Mouse (Mus musculus) liver, embryonic 14.5 days (tissue): ENCODE results near the gene Ntn1. TPM values are rescaled to one million over a fixed set of nuclear protein-coding genes. Genes with fewer than 3 reads are reported as not detected.

ENCODE experiments used
- ATAC-seq: fragments of 200-750 bp; cut with Nextera tagmentation; 2 replicates; pipeline ENCODE4 v1.8.0; 2017; ENCODE audit warnings: moderate number of reproducible peaks, mild to moderate bottlenecking, moderate library complexity; ENCODE audit not compliant: insufficient read depth
- DNase-seq, 3 experiments: peaks; one replicate each; pipeline ENCODE4 v3.0.0-alpha.2; 2012 to 2013; ENCODE audit warnings: low read depth in 3 of 3, low spot score in 3 of 3
- H3K27ac ChIP-seq: fragments of 300-500 bp; sonication (generic); 2 replicates; pipeline ENCODE4 v1.5.1; 2014; ENCODE audit warnings: moderate library complexity, mild to moderate bottlenecking, control low read depth, inconsistent platforms
- H3K27me3 ChIP-seq: fragments of 300-500 bp; sonication (generic); 2 replicates; pipeline ENCODE4 v1.6.1; 2014; ENCODE audit warnings: mild to moderate bottlenecking, low read length, moderate library complexity; ENCODE audit not compliant: control insufficient read depth, insufficient read depth
- H3K36me3 ChIP-seq: fragments of 300-500 bp; sonication (generic); replicated peaks from 2 replicates; pipeline ENCODE4 v1.6.1; 2014; ENCODE audit warnings: low read depth; ENCODE audit not compliant: control insufficient read depth, insufficient read depth
- H3K4me1 ChIP-seq, 2 experiments: fragments of 200-500 bp in 1 of 2; fragments of 300-500 bp in 1 of 2; sonication (generic) in 1 of 2; replicated peaks; 2 replicates each; pipeline ENCODE4 v1.6.1; 2012 to 2014; ENCODE audit warnings: antibody characterized with exemption in 1 of 2, inconsistent platforms in 1 of 2, low read length in 1 of 2; ENCODE audit not compliant: control insufficient read depth in 2 of 2, insufficient read depth in 2 of 2
- H3K4me2 ChIP-seq: fragments of 300-500 bp; sonication (generic); 2 replicates; pipeline ENCODE4 v1.6.1; 2014; ENCODE audit warnings: low read depth, mild to moderate bottlenecking, control low read depth, moderate library complexity
- H3K4me3 ChIP-seq, 2 experiments: fragments of 200-500 bp in 1 of 2; fragments of 300-500 bp in 1 of 2; sonication (generic) in 1 of 2; 2 replicates each; pipeline ENCODE4 v1.5.1; 2012 to 2014; ENCODE audit warnings: low read depth in 2 of 2, low read length in 2 of 2, mild to moderate bottlenecking in 2 of 2, control low read depth in 1 of 2, inconsistent platforms in 1 of 2, moderate library complexity in 1 of 2; ENCODE audit not compliant: insufficient read depth in 1 of 2
- H3K9ac ChIP-seq: fragments of 300-500 bp; sonication (generic); replicated peaks from 2 replicates; pipeline ENCODE4 v1.6.1; 2014; ENCODE audit warnings: mild to moderate bottlenecking, control low read depth, moderate library complexity
- H3K9me3 ChIP-seq: fragments of 300-500 bp; sonication (generic); 2 replicates; pipeline ENCODE4 v1.6.1; 2016; ENCODE audit warnings: low read length, mixed read lengths; ENCODE audit not compliant: control insufficient read depth
- CTCF ChIP-seq: IDR thresholded peaks from 2 replicates; pipeline ENCODE4 v1.5.1; 2016; ENCODE audit warnings: antibody characterized with exemption, low read depth, control low read depth
- EP300 ChIP-seq: IDR thresholded peaks from 2 replicates; pipeline ENCODE4 v1.6.1; 2016; ENCODE audit warnings: antibody characterized with exemption, low read depth
- WGBS: fragments of 180-500 bp; shearing (Covaris S2); extraction: QIAGEN DNeasy Blood & Tissue Kit; methylation state at CpG from one replicate; pipeline ENCODE4 v1.1.7; 2014; ENCODE audit not compliant: insufficient replicate concordance; 5-methylcytosine and 5-hydroxymethylcytosine counted together
- polyA plus RNA-seq, 2 experiments: library from polyadenylated mRNA; depleted of rRNA in 1 of 2; stranded (reverse) in 1 of 2; unstranded in 1 of 2; fragments of >200 nt; fragmentation: Nextera tagmentation in 1 of 2; extraction: Ambion mirVana in 1 of 2; gene quantifications; 2 replicates each; pipeline versions ENCODE4 v1.2.1 to v1.2.3; 2012 to 2014

The Ntn1 gene
- 0.15 and 0.23 TPM in 2 replicates for polyA plus RNA-seq (2012; rRNA removed)
- polyA plus RNA-seq (2014; fragmentation: Nextera tagmentation; extraction: Ambion mirVana), result 0.06 TPM in 1 of 2 replicates, not detected in the other

DNA sequence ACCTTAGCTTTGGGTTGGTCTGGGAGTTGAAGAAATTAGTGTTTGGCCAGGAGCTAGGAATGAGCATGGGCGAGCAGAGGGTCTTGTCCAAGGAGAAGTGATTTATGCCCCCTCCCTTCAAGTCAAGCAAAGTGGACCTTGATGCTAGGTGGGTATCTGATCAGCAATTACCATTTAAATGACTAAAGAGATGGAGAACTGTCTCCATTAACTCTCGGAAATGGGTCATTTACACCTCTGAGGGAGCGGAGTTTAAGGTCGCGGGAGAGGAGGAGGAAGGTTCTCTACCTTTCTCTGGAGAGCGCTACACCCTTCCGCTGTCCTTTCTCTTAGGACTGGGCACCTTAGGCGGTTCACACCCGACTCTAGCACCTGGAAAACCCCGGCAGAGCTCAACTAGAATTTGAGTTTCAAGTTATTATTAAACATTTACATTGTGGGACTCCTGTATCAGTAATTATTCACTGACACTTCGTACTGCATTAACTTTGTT is at the start of gene Ntn1:
Gene Ntn1 (minus strand): TSS at position 97 of the 493 bp plus-strand sequence.
- H3K36me3 ChIP-seq, result no peaks in the 10 kb centered on the region
- peak within 1 kb of the TSS in 1 of 2 experiments; percentile 11; a peak in 1 of 4 replicates for H3K4me3 ChIP-seq
- H3K9me3 ChIP-seq, result no peaks in the 10 kb centered on the region
- no peak within 1 kb of the TSS for H3K9ac ChIP-seq
- no peak for ATAC-seq
- no peaks in the 10 kb centered on the region for H3K4me1 ChIP-seq
- H3K4me2 ChIP-seq, result peak within 1 kb of the TSS; percentile 19
- 6% methylated on average over 11 of the region's 11 CpGs for WGBS
- TF ChIP-seq CTCF, result no peak
- TF ChIP-seq EP300, result no peak
- H3K27ac ChIP-seq, result no peak within 1 kb of the TSS
- peaks cover 57% of the 10 kb centered on the region for H3K27me3 ChIP-seq
- no peak for DNase-seq

DNA sequence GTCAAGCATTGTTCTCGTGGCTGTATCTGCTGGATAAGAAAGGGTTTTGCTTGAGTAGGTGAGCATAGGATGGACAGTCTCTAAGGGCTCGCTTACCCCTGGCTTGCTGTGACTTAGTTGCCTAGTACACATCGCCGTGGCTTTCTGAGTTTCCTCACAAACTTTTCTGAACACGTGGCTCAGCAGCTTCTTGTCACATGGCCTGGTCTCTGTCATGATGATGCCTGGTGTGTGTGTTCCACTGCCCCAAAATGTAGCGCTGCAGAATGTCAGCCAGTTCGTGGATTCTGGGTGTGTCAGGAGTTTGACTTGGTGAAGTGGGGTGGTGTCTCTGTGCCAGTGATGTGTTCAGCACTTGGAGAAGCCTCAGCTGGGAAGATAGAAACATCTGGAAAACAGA is 47.7 kb upstream of the Ntn1 start:
- ATAC-seq (no peak), DNase-seq (no peak)
- TF ChIP-seq EP300 (no peak), CTCF (no peak)
- no peaks in the 10 kb centered on the region for H3K9me3 ChIP-seq
- WGBS, result 56% methylated on average over 7 of the region's 7 CpGs
- no peak overlapping the region for H3K9ac ChIP-seq
- H3K36me3 ChIP-seq, result no peaks in the 10 kb centered on the region
- no peak overlapping the region for H3K27ac ChIP-seq
- no peak overlapping the region for H3K4me3 ChIP-seq
- H3K27me3 ChIP-seq, result no peaks in the 10 kb centered on the region
- H3K4me2 ChIP-seq, result no peak overlapping the region
- no peaks in the 10 kb centered on the region for H3K4me1 ChIP-seq

DNA sequence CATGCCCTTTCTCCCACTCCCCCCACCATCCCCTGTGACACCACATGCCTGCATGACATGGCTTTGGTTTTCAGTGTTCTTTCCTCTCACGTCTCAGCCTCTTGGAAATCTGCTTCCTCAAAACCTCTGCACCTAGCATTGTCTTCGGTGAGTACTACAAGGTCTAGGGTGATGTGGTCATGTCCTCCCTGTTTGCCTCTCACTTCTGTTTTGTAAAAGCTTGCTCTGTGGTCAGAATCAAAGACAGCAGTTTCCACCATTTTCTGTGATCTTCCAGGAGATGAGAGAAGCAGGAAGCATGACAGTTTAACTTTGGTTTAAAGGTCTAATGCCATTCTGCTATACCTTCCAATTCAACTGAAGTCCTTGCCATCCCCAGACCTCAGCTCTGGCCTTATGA is 46.6 kb upstream of the Ntn1 start:
- H3K4me3 ChIP-seq, result no peak overlapping the region
- H3K4me1 ChIP-seq, result no peaks in the 10 kb centered on the region
- ATAC-seq, result no peak
- no peaks in the 10 kb centered on the region for H3K36me3 ChIP-seq
- H3K9ac ChIP-seq, result no peak overlapping the region
- TF ChIP-seq EP300, result no peak
- TF ChIP-seq CTCF, result no peak
- H3K4me2 ChIP-seq, result no peak overlapping the region
- WGBS, result 32% methylated on average over 2 of the region's 2 CpGs
- H3K27ac ChIP-seq, result no peak overlapping the region
- DNase-seq, result no peak
- no peaks in the 10 kb centered on the region for H3K9me3 ChIP-seq
- H3K27me3 ChIP-seq, result no peaks in the 10 kb centered on the region

DNA sequence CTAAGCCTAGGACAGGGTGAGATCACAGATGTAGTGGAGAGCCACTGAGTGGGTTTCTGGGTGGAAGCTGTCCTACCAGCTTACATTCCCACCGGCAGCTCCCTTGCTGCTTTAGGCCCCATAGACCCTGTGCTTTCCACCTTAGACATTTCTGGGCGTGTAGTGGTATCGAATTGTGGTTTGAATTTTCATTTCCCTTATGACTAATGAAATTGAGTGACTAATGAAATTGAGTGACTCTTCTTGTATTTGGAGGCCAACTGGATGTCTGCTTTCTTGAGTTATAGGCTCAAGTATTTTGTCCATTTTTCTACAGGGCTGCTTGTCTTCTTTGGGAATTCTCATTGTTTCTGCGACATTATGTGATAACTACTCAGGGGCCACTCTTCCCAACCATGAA is 45.9 kb upstream of the Ntn1 start:
- DNase-seq (no peak), ATAC-seq (no peak)
- H3K9me3 ChIP-seq, result no peaks in the 10 kb centered on the region
- no peak overlapping the region for H3K4me2 ChIP-seq
- H3K4me3 ChIP-seq, result no peak overlapping the region
- H3K27ac ChIP-seq, result no peak overlapping the region
- H3K36me3 ChIP-seq, result no peaks in the 10 kb centered on the region
- TF ChIP-seq EP300, result no peak
- no peak for TF ChIP-seq CTCF
- no peaks in the 10 kb centered on the region for H3K27me3 ChIP-seq
- 61% methylated on average over 4 of the region's 4 CpGs for WGBS
- no peak overlapping the region for H3K9ac ChIP-seq
- H3K4me1 ChIP-seq, result no peaks in the 10 kb centered on the region

DNA sequence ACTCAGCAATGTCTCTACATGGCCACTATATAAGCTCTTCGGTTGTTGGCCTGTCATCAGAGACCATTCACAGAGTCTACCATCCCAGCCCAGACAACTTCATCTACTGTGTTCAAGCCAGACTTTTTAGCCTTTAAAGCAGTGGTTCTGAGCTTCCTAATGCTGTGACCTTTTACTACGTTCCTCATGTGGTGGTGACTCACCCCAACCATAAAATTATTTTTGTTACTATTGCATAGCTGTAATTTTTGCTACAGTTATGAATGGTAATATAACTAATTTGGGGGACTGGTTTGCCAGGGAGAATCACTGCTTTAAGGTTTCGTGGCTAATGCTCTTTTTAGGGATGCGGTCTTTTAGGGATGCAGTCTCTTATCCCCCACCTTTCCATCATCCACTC is 45.3 kb upstream of the Ntn1 start:
- WGBS, result 61% methylated on average over 4 of the region's 4 CpGs
- no peak for DNase-seq
- TF ChIP-seq EP300 (no peak), CTCF (no peak)
- H3K9me3 ChIP-seq, result no peaks in the 10 kb centered on the region
- no peak for ATAC-seq
- no peaks in the 10 kb centered on the region for H3K4me1 ChIP-seq
- no peak overlapping the region for H3K4me3 ChIP-seq
- no peaks in the 10 kb centered on the region for H3K36me3 ChIP-seq
- H3K27me3 ChIP-seq, result no peaks in the 10 kb centered on the region
- no peak overlapping the region for H3K9ac ChIP-seq
- H3K27ac ChIP-seq, result no peak overlapping the region
- H3K4me2 ChIP-seq, result no peak overlapping the region
